Mouse (Mus musculus): Measurements from ENCODE around the gene Esx1.

GRCm38 (mm10) chrX:137170021-137170420 lies 48.1 kb upstream of the Esx1 start:
- TF ChIP-seq CTCF (IDR thresholded peaks at IDR 0.05; ENCODE audit: low read depth, low read length) (peak; percentile 23), POLR2A (IDR thresholded peaks at IDR 0.05; ENCODE audit: insufficient read depth, low read length) (no peak)

Measured in ES-Bruce4 (cell line).